Mouse (Mus musculus): Measurements from ENCODE around the gene Serinc1. TPM values are rescaled to one million over a fixed set of nuclear protein-coding genes. Genes with fewer than 3 reads are reported as not detected.

Gene Serinc1
- total RNA-seq (2023) = 100 to 1,000 TPM; 145 to 146 TPM

GRCm38 (mm10) chr10:57532218-57533101, at the start of gene Serinc1:
TSS of gene Serinc1 (minus strand) at chr10:57532530.

GRCm38 (mm10) chr10:57485908-57486541, 46.3 kb downstream of the Serinc1 start, which contains the start of gene Hsf2:
TSS of gene Hsf2 (plus strand) at chr10:57486385.

Other genes starting within 250 kb of the Serinc1 start
- 10 to 100 TPM; 16.1 to 16.5 TPM for gene Hsf2, start 46.1 kb downstream of the Serinc1 start, total RNA-seq (2023)
- 1 to 10 TPM in 1 of 2 experiments, under 1 TPM in 1; 0.83 to 1.3 TPM for gene Pkib, start 99.5 kb upstream of the Serinc1 start, total RNA-seq (2023)